Mouse (Mus musculus) intestine, embryonic 16.5 days (tissue): ENCODE measurements around the gene Tbrg1. TPM values are rescaled to one million over a fixed set of nuclear protein-coding genes. Genes with fewer than 3 reads are reported as not detected.

Source experiments
- ATAC-seq: fragments of 200-750 bp; cut with Nextera tagmentation; 2 replicates; pipeline ENCODE4 v1.8.0; 2017; ENCODE audit warnings: moderate TSS enrichment, moderate library complexity
- H3K27ac ChIP-seq: fragments of 300-500 bp; sonication (generic); 2 replicates; pipeline ENCODE4 v1.5.1; 2014; ENCODE audit warnings: mild to moderate bottlenecking, low read length
- H3K27me3 ChIP-seq: fragments of 300-500 bp; sonication (generic); replicated peaks from 2 replicates; pipeline ENCODE4 v1.6.1; 2014; ENCODE audit warnings: low read length, control low read depth, mixed read lengths; ENCODE audit not compliant: control insufficient read depth, insufficient read depth
- H3K36me3 ChIP-seq: fragments of 300-500 bp; sonication (generic); 2 replicates; pipeline ENCODE4 v1.6.1; 2014; ENCODE audit warnings: low read length, control low read depth; ENCODE audit not compliant: control insufficient read depth, insufficient read depth
- H3K4me1 ChIP-seq: fragments of 300-500 bp; sonication (generic); 2 replicates; pipeline ENCODE4 v1.6.1; 2014; ENCODE audit warnings: low read length, control low read depth, mixed read lengths; ENCODE audit not compliant: control insufficient read depth, insufficient read depth
- H3K4me2 ChIP-seq: fragments of 300-500 bp; sonication (generic); 2 replicates; pipeline ENCODE4 v1.6.1; 2014; ENCODE audit warnings: low read depth, low read length, control low read depth
- H3K4me3 ChIP-seq: fragments of 300-500 bp; sonication (generic); 2 replicates; pipeline ENCODE4 v1.5.1; 2014; ENCODE audit warnings: mild to moderate bottlenecking, low read length
- H3K9ac ChIP-seq: fragments of 300-500 bp; sonication (generic); 2 replicates; pipeline ENCODE4 v1.6.1; 2014; ENCODE audit warnings: low read depth, low read length
- H3K9me3 ChIP-seq: fragments of 300-500 bp; sonication (generic); 2 replicates; pipeline ENCODE4 v1.6.1; 2016; ENCODE audit warnings: low read length, control low read depth; ENCODE audit not compliant: control insufficient read depth
- WGBS: fragments of 180-500 bp; shearing (Covaris S2); extraction: QIAGEN DNeasy Blood & Tissue Kit; methylation state at CpG from one replicate; pipeline ENCODE4 v1.1.7; 2014; 5-methylcytosine and 5-hydroxymethylcytosine counted together
- polyA plus RNA-seq: library from polyadenylated mRNA; unstranded; fragments of >200 nt; fragmentation: Nextera tagmentation; extraction: Ambion mirVana; gene quantifications from 2 replicates; pipeline ENCODE4 v1.2.1, GENCODE M21; 2015

Gene Tbrg1
- polyA plus RNA-seq, 1 experiment from 2014 or later, result 191 TPM

- ATAC-seq, result no peak
Observed at GRCm38 (mm10) chr9:37624502-37624901, 32.6 kb downstream of the Tbrg1 start.

GRCm38 (mm10) chr9:37623981-37624380, 33.1 kb downstream of the Tbrg1 start:
- Histone ChIP-seq H3K27me3 (no peaks in the 10 kb centered on the region), H3K4me3 (no peak overlapping the region), H3K36me3 (no peaks in the 10 kb centered on the region), H3K27ac (no peak overlapping the region), H3K4me1 (no peaks in the 10 kb centered on the region), H3K4me2 (no peak overlapping the region), H3K9me3 (no peaks in the 10 kb centered on the region), H3K9ac (no peak overlapping the region)
- WGBS, result 72% methylated on average over 3 of the region's 3 CpGs
- no peak for ATAC-seq

More at GRCm38 (mm10) chr9:37624502-37624901, 32.6 kb downstream of the Tbrg1 start:
- Histone ChIP-seq H3K36me3 (no peaks in the 10 kb centered on the region), H3K4me2 (no peak overlapping the region), H3K27ac (no peak overlapping the region), H3K4me1 (no peaks in the 10 kb centered on the region), H3K4me3 (no peak overlapping the region), H3K9me3 (no peaks in the 10 kb centered on the region), H3K27me3 (no peaks in the 10 kb centered on the region), H3K9ac (no peak overlapping the region)
- 87% methylated on average over 1 of the region's 1 CpGs for WGBS

- H3K9me3 ChIP-seq, result no peaks in the 10 kb centered on the region
- H3K27me3 ChIP-seq, result no peaks in the 10 kb centered on the region
- H3K4me2 ChIP-seq, result no peak overlapping the region
- no peak overlapping the region for H3K27ac ChIP-seq
- no peak for ATAC-seq
- H3K4me3 ChIP-seq, result no peak overlapping the region
- H3K9ac ChIP-seq, result no peak overlapping the region
- H3K36me3 ChIP-seq, result no peaks in the 10 kb centered on the region
- 86% methylated on average over 6 of the region's 6 CpGs for WGBS
- H3K4me1 ChIP-seq, result no peaks in the 10 kb centered on the region
Observed at GRCm38 (mm10) chr9:37621290-37621689, 35.8 kb downstream of the Tbrg1 start.

GRCm38 (mm10) chr9:37616770-37617169, 40.3 kb downstream of the Tbrg1 start:
- H3K36me3 ChIP-seq, result no peaks in the 10 kb centered on the region
- no peaks in the 10 kb centered on the region for H3K27me3 ChIP-seq
- no peak overlapping the region for H3K4me3 ChIP-seq
- H3K9ac ChIP-seq, result no peak overlapping the region
- no peaks in the 10 kb centered on the region for H3K9me3 ChIP-seq
- no peak overlapping the region for H3K4me2 ChIP-seq
- no peak overlapping the region for H3K27ac ChIP-seq
- H3K4me1 ChIP-seq, result peaks cover 4% of the 10 kb centered on the region; the same call in 1 of the 2 replicates
- 57% methylated on average over 2 of the region's 2 CpGs for WGBS
- ATAC-seq, result no peak

- Histone ChIP-seq H3K4me3 (no peak overlapping the region), H3K4me2 (no peak overlapping the region), H3K9ac (no peak overlapping the region), H3K36me3 (no peaks in the 10 kb centered on the region), H3K27ac (no peak overlapping the region), H3K4me1 (peaks cover 4% of the 10 kb centered on the region; the same call in 1 of the 2 replicates), H3K27me3 (no peaks in the 10 kb centered on the region), H3K9me3 (no peaks in the 10 kb centered on the region)
- 74% methylated on average over 5 of the region's 5 CpGs for WGBS
- ATAC-seq, result no peak
Observed at GRCm38 (mm10) chr9:37615220-37615619, 41.9 kb downstream of the Tbrg1 start.

GRCm38 (mm10) chr9:37614316-37614715, 42.8 kb downstream of the Tbrg1 start:
- Histone ChIP-seq H3K4me2 (peak overlapping the region; percentile 63), H3K27ac (0 out of 2 replicates have a peak overlapping the region, but pooled peaks have one; percentile 66), H3K4me1 (peaks cover 4% of the 10 kb centered on the region; the same call in 1 of the 2 replicates), H3K9me3 (no peaks in the 10 kb centered on the region), H3K9ac (peak overlapping the region; percentile 76; the same call in 1 of the 2 replicates), H3K4me3 (peak overlapping the region; percentile 67), H3K36me3 (no peaks in the 10 kb centered on the region), H3K27me3 (no peaks in the 10 kb centered on the region)
- peak; percentile 29 for ATAC-seq

GRCm38 (mm10) chr9:37613911-37614280, 43.2 kb downstream of the Tbrg1 start:
- WGBS, result 21% methylated on average over 6 of the region's 6 CpGs
- H3K27me3 ChIP-seq, result no peaks in the 10 kb centered on the region
- H3K4me2 ChIP-seq, result peak overlapping the region; percentile 63
- peak overlapping the region; percentile 66 for H3K27ac ChIP-seq
- peaks cover 4% of the 10 kb centered on the region; the same call in 1 of the 2 replicates for H3K4me1 ChIP-seq
- H3K36me3 ChIP-seq, result no peaks in the 10 kb centered on the region
- peak overlapping the region; percentile 67 for H3K4me3 ChIP-seq
- H3K9ac ChIP-seq, result peak overlapping the region; percentile 76
- ATAC-seq, result peak; percentile 70
- no peaks in the 10 kb centered on the region for H3K9me3 ChIP-seq

- Histone ChIP-seq H3K27me3 (no peaks in the 10 kb centered on the region), H3K4me1 (peaks cover 4% of the 10 kb centered on the region; the same call in 1 of the 2 replicates), H3K36me3 (no peaks in the 10 kb centered on the region), H3K9me3 (no peaks in the 10 kb centered on the region), H3K4me3 (peak within 1 kb of the TSS; percentile 67), H3K4me2 (peak within 1 kb of the TSS; percentile 63), H3K27ac (peak within 1 kb of the TSS; percentile 66), H3K9ac (peak within 1 kb of the TSS; percentile 76)
- under 1% methylated on average over 45 of the region's 45 CpGs for whole genome bisulfite sequencing
- peak; percentile 96 for ATAC-seq
Observed at GRCm38 (mm10) chr9:37613182-37613910, 43.8 kb downstream of the Tbrg1 start, which contains the start of gene Spa17. TSS of gene Spa17 (minus strand) at chr9:37613722.

GRCm38 (mm10) chr9:37609558-37609957, 47.6 kb downstream of the Tbrg1 start:
- ATAC-seq, result no peak
- Histone ChIP-seq H3K36me3 (no peaks in the 10 kb centered on the region), H3K4me3 (no peak overlapping the region), H3K9ac (no peak overlapping the region), H3K4me2 (no peak overlapping the region), H3K9me3 (no peaks in the 10 kb centered on the region), H3K27me3 (no peaks in the 10 kb centered on the region), H3K4me1 (peaks cover 4% of the 10 kb centered on the region; the same call in 1 of the 2 replicates), H3K27ac (no peak overlapping the region)
- WGBS, result 65% methylated on average over 4 of the region's 4 CpGs
